Mouse (Mus musculus): ENCODE results near the gene Tex45. TPM values are rescaled to one million over a fixed set of nuclear protein-coding genes. Genes with fewer than 3 reads are reported as not detected.

Gene Tex45
- total and polyA plus RNA-seq, 3 experiments: 0.06 to 0.12 TPM; not detected in 1

DNA sequence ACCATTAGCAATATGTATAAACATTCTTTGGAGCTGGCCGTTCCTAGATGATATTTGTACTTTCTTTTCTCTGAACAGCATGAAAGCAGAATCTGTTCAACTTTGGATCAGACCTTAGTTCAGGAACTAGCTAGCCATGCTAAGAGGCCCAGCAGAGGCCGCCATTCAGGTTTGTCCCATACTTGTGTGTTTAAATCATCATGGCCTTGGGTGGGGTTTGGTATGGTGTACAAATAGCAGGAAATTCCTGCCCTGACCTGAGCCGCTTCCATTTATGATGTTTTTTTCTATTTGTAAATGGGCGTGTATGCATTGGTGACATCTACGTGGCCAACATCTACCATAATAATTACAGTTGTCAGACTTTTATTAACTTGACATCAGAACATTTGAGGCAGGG is 45.4 kb upstream of the Tex45 start:
- DNase-seq (ENCODE audit: low read depth, low spot score): no peak
- Histone ChIP-seq H3K36me3 (ENCODE audit: control insufficient read depth in 1 of 2, insufficient read depth in 2 of 2, low read length in 2 of 2) (no peaks in the 10 kb centered on the region), H3K79me2 (ENCODE audit: control insufficient read depth, insufficient read depth, low read length, poor library complexity) (no peaks in the 10 kb centered on the region), H3K9ac (ENCODE audit: control insufficient read depth, low read depth, low read length, poor library complexity, severe bottlenecking) (no peak overlapping the region), H3K27me3 (ENCODE audit: control insufficient read depth in 1 of 2, insufficient read depth in 2 of 2, low read length in 2 of 2) (no peaks in the 10 kb centered on the region), H3K9me3 (replicated peaks; ENCODE audit: insufficient read depth, low read length) (no peaks in the 10 kb centered on the region), H3K4me3 (ENCODE audit: control insufficient read depth in 1 of 2, insufficient read depth in 1 of 2, low read depth in 2 of 2, low read length in 2 of 2) (no peak overlapping the region), H3K27ac (ENCODE audit: control insufficient read depth, low read depth, low read length) (no peak overlapping the region), H3K4me1 (ENCODE audit: control insufficient read depth in 1 of 2, insufficient read depth in 2 of 2, low read length in 2 of 2) (no peaks in the 10 kb centered on the region)
- no peak for TF ChIP-seq HCFC1 (IDR thresholded peaks at IDR 0.05; ENCODE audit: low read depth, low read length)
- no peak for TF ChIP-seq GATA1 (IDR thresholded peaks at IDR 0.05; ENCODE audit: low read depth, low read length)
- no peak for TF ChIP-seq NELFE (IDR thresholded peaks at IDR 0.05; ENCODE audit: low read depth, low read length)
- TF ChIP-seq POLR2A (IDR thresholded peaks at IDR 0.05; ENCODE audit: control insufficient read depth in 1 of 2, insufficient read depth in 1 of 2, low read depth in 1 of 2, low read length in 2 of 2, poor library complexity in 1 of 2): no peak
- no peak for TF ChIP-seq POLR2AphosphoS5 (IDR thresholded peaks at IDR 0.05; ENCODE audit: borderline replicate concordance, low read depth, low read length)
- no peak for TF ChIP-seq TAL1 (IDR thresholded peaks at IDR 0.05; ENCODE audit: low read length)
- TF ChIP-seq CHD1 (IDR thresholded peaks at IDR 0.05; ENCODE audit: low read depth, low read length): no peak
- TF ChIP-seq RAD21 (IDR thresholded peaks at IDR 0.05; ENCODE audit: low read depth, low read length): no peak
- no peak for TF ChIP-seq TBP (IDR thresholded peaks at IDR 0.05; ENCODE audit: low read depth, low read length)
- no peak for TF ChIP-seq NRF1 (IDR thresholded peaks at IDR 0.05; ENCODE audit: insufficient read depth, low read depth, low read length, poor library complexity, severe bottlenecking)
- TF ChIP-seq ZMIZ1 (IDR thresholded peaks at IDR 0.05; ENCODE audit: low read depth, low read length): no peak

DNA sequence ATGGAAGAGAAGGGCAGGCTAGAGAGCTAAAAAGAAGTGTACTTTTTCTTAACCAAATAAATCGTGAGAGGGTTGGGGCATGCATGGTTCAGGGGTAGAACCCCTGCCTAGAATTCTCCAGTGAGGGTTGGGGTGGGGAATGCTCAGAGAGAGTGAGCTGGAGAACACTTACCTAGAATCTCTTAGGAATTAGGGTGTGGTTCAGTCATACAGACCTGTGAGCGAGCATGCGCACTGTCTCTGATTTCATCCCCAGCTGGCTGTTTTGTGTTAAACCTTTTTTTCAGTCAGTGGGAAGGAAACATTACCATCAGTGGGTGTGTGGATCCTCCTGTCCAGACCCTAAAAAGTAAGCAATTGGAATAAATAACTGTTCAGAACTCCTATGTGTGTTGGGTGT is 44.5 kb upstream of the Tex45 start:
- H3K36me3 ChIP-seq (ENCODE audit: control insufficient read depth in 1 of 2, insufficient read depth in 2 of 2, low read length in 2 of 2): no peaks in the 10 kb centered on the region
- TF ChIP-seq ZC3H11A (IDR thresholded peaks at IDR 0.05; ENCODE audit: low read depth, low read length) (no peak), BHLHE40 (IDR thresholded peaks at IDR 0.05; ENCODE audit: borderline replicate concordance, low read depth, low read length) (no peak), JUND (IDR thresholded peaks at IDR 0.05; ENCODE audit: low read depth, low read length) (no peak), E2F4 (IDR thresholded peaks at IDR 0.05; ENCODE audit: borderline replicate concordance, low read depth, low read length) (no peak), MAZ (IDR thresholded peaks at IDR 0.05; ENCODE audit: low read depth, low read length) (no peak)
- no peak overlapping the region for H3K27ac ChIP-seq (ENCODE audit: control insufficient read depth, low read depth, low read length)

DNA sequence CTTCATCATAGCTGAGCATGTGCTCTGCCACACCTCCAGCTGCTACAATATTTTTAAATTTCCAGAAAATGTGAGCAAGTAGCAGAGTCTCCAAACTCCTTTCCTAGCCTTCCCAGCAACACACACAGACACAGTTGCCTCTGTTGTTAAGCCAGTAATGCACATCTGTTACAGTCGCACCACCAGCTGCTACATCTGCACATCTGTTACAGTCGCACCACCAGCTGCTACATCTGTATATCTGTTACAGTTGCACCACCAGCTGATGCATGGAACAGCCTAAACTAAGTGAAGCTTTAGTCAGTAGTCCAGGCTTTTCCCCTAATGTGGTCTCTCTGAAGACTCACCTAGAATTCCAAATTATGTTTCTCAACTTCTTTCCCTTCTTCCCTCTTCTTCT is 42.2 kb upstream of the Tex45 start:
- H3K4me3 ChIP-seq (ENCODE audit: control insufficient read depth in 1 of 2, insufficient read depth in 1 of 2, low read depth in 2 of 2, low read length in 2 of 2): no peak overlapping the region
- no peak overlapping the region for H3K27ac ChIP-seq (ENCODE audit: control insufficient read depth, low read depth, low read length)
- DNase-seq (ENCODE audit: low read depth, low spot score): no peak
- no peaks in the 10 kb centered on the region for H3K79me2 ChIP-seq (ENCODE audit: control insufficient read depth, insufficient read depth, low read length, poor library complexity)
- no peaks in the 10 kb centered on the region for H3K27me3 ChIP-seq (ENCODE audit: control insufficient read depth in 1 of 2, insufficient read depth in 2 of 2, low read length in 2 of 2)
- no peaks in the 10 kb centered on the region for H3K4me1 ChIP-seq (ENCODE audit: control insufficient read depth in 1 of 2, insufficient read depth in 2 of 2, low read length in 2 of 2)
- TF ChIP-seq MYC (IDR thresholded peaks at IDR 0.05; ENCODE audit: low read depth, low read length) (no peak), CTCF (IDR thresholded peaks at IDR 0.05 in 2 of 3, conservative IDR thresholded peaks at IDR 0.05 in 1 of 3; ENCODE audit: control insufficient read depth in 1 of 3, insufficient read depth in 1 of 3, low read depth in 2 of 3, low read length in 3 of 3, poor library complexity in 1 of 3, severe bottlenecking in 1 of 3) (no peak), MYB (IDR thresholded peaks at IDR 0.05; ENCODE audit: low read depth, low read length) (no peak), NELFE (IDR thresholded peaks at IDR 0.05; ENCODE audit: low read depth, low read length) (no peak), MXI1 (IDR thresholded peaks at IDR 0.05; ENCODE audit: low read depth, low read length) (no peak), MEF2A (IDR thresholded peaks at IDR 0.05; ENCODE audit: extremely low read depth, insufficient replicate concordance, low read depth, low read length, poor library complexity, severe bottlenecking) (no peak), TCF12 (IDR thresholded peaks at IDR 0.05; ENCODE audit: low read depth, low read length) (no peak), MAZ (IDR thresholded peaks at IDR 0.05; ENCODE audit: low read depth, low read length) (no peak), RCOR1 (IDR thresholded peaks at IDR 0.05; ENCODE audit: low read depth, low read length) (no peak), HCFC1 (IDR thresholded peaks at IDR 0.05; ENCODE audit: low read depth, low read length) (no peak), E2F4 (IDR thresholded peaks at IDR 0.05; ENCODE audit: borderline replicate concordance, low read depth, low read length) (no peak), POLR2AphosphoS2 (IDR thresholded peaks at IDR 0.05; ENCODE audit: low read length) (no peak), TBP (IDR thresholded peaks at IDR 0.05; ENCODE audit: low read depth, low read length) (no peak), NRF1 (IDR thresholded peaks at IDR 0.05; ENCODE audit: insufficient read depth, low read depth, low read length, poor library complexity, severe bottlenecking) (no peak)
- H3K9me3 ChIP-seq (replicated peaks; ENCODE audit: insufficient read depth, low read length): no peaks in the 10 kb centered on the region
- no peak overlapping the region for H3K9ac ChIP-seq (ENCODE audit: control insufficient read depth, low read depth, low read length, poor library complexity, severe bottlenecking)
- H3K36me3 ChIP-seq (ENCODE audit: control insufficient read depth in 1 of 2, insufficient read depth in 2 of 2, low read length in 2 of 2): no peaks in the 10 kb centered on the region

More for the DNA sequence above, 44.5 kb upstream of the Tex45 start:
- Histone ChIP-seq H3K79me2 (ENCODE audit: control insufficient read depth, insufficient read depth, low read length, poor library complexity) (no peaks in the 10 kb centered on the region), H3K4me3 (ENCODE audit: control insufficient read depth in 1 of 2, insufficient read depth in 1 of 2, low read depth in 2 of 2, low read length in 2 of 2) (no peak overlapping the region), H3K9ac (ENCODE audit: control insufficient read depth, low read depth, low read length, poor library complexity, severe bottlenecking) (no peak overlapping the region), H3K27me3 (ENCODE audit: control insufficient read depth in 1 of 2, insufficient read depth in 2 of 2, low read length in 2 of 2) (no peaks in the 10 kb centered on the region), H3K4me1 (ENCODE audit: control insufficient read depth in 1 of 2, insufficient read depth in 2 of 2, low read length in 2 of 2) (no peaks in the 10 kb centered on the region), H3K9me3 (replicated peaks; ENCODE audit: insufficient read depth, low read length) (no peaks in the 10 kb centered on the region)
- no peak for DNase-seq (ENCODE audit: low read depth, low spot score)

Measured in MEL (cell line).